Mouse (Mus musculus): ENCODE results near the gene Ugt1a8. TPM values are rescaled to one million over a fixed set of nuclear protein-coding genes. Genes with fewer than 3 reads are reported as not detected.

Ugt1a8 gene
- total and polyA plus RNA-seq, 3 experiments: not detected

DNA sequence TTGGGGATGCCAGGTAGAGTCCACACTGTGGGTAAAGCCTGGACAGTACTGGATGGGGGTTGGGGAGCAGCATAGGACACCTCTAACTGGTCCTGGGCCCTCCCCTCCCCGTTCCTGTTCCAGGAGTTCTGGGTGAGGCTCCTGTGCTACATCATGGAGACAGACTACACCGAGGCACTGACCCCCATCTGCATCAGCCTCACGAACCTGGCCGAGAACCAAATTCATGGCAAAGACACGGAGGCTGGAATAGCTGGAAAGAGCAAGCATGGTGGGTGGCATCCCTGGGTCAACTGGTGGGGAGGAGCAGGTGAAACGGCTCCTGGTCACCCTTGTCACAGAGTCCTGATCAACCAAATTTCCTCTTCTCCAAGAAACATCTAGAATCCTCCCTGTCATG is 151.2 kb downstream of the Ugt1a8 start:
- Histone ChIP-seq H3K4me3 (ENCODE audit: control insufficient read depth in 1 of 2, insufficient read depth in 1 of 2, low read depth in 2 of 2, low read length in 2 of 2) (no peak overlapping the region), H3K9me3 (replicated peaks; ENCODE audit: insufficient read depth, low read length) (no peaks in the 10 kb centered on the region), H3K79me2 (ENCODE audit: control insufficient read depth, insufficient read depth, low read length, poor library complexity) (no peaks in the 10 kb centered on the region), H3K36me3 (ENCODE audit: control insufficient read depth in 1 of 2, insufficient read depth in 2 of 2, low read length in 2 of 2) (no peaks in the 10 kb centered on the region), H3K27me3 (ENCODE audit: control insufficient read depth in 1 of 2, insufficient read depth in 2 of 2, low read length in 2 of 2) (no peaks in the 10 kb centered on the region), H3K27ac (ENCODE audit: control insufficient read depth, low read depth, low read length) (no peak overlapping the region), H3K9ac (ENCODE audit: control insufficient read depth, low read depth, low read length, poor library complexity, severe bottlenecking) (no peak overlapping the region), H3K4me1 (ENCODE audit: control insufficient read depth in 1 of 2, insufficient read depth in 2 of 2, low read length in 2 of 2) (no peaks in the 10 kb centered on the region)
- DNase-seq (ENCODE audit: low read depth, low spot score): no peak
- TF ChIP-seq UBTF (IDR thresholded peaks at IDR 0.05; ENCODE audit: borderline replicate concordance, insufficient read depth, low read depth, low read length) (no peak), ZC3H11A (IDR thresholded peaks at IDR 0.05; ENCODE audit: low read depth, low read length) (no peak), KAT2A (conservative IDR thresholded peaks at IDR 0.05; ENCODE audit: low read depth, low read length) (no peak), POLR2AphosphoS5 (IDR thresholded peaks at IDR 0.05; ENCODE audit: borderline replicate concordance, low read depth, low read length) (no peak), ETS1 (IDR thresholded peaks at IDR 0.05; ENCODE audit: low read depth, low read length) (no peak), MXI1 (IDR thresholded peaks at IDR 0.05; ENCODE audit: low read depth, low read length) (no peak), SMC3 (IDR thresholded peaks at IDR 0.05; ENCODE audit: low read depth, low read length) (no peak), NELFE (IDR thresholded peaks at IDR 0.05; ENCODE audit: low read depth, low read length) (no peak), TAL1 (IDR thresholded peaks at IDR 0.05; ENCODE audit: low read length) (no peak; the same call in 1 of the 2 replicates), ZMIZ1 (IDR thresholded peaks at IDR 0.05; ENCODE audit: low read depth, low read length) (no peak), BHLHE40 (IDR thresholded peaks at IDR 0.05; ENCODE audit: borderline replicate concordance, low read depth, low read length) (no peak), TCF12 (IDR thresholded peaks at IDR 0.05; ENCODE audit: low read depth, low read length) (no peak), MAX (IDR thresholded peaks at IDR 0.05; ENCODE audit: low read length) (no peak)

DNA sequence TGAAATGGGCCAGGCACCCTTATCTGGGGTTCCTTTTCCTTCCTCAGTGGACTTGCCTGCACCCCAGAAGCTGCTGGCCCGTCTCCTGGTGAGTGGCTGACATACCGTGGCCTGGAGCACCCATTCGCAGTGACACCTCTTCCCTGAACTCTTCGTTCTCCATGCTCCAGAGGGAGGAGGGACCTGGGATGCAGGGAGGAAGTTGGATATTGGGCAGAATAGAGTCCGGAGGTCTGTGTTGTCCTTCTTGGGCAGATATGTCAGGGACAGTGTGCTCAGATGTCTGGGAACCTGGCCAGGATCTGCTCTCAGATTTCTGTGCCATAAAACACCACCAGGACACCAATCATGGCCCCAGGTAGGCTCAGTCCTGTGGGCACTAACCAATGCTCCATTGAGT is 152.5 kb downstream of the Ugt1a8 start:
- no peaks in the 10 kb centered on the region for H3K4me1 ChIP-seq (ENCODE audit: control insufficient read depth in 1 of 2, insufficient read depth in 2 of 2, low read length in 2 of 2)
- DNase-seq (ENCODE audit: low read depth, low spot score): no peak
- H3K79me2 ChIP-seq (ENCODE audit: control insufficient read depth, insufficient read depth, low read length, poor library complexity): no peaks in the 10 kb centered on the region
- no peak overlapping the region for H3K9ac ChIP-seq (ENCODE audit: control insufficient read depth, low read depth, low read length, poor library complexity, severe bottlenecking)
- no peak overlapping the region for H3K27ac ChIP-seq (ENCODE audit: control insufficient read depth, low read depth, low read length)
- H3K27me3 ChIP-seq (ENCODE audit: control insufficient read depth in 1 of 2, insufficient read depth in 2 of 2, low read length in 2 of 2): no peaks in the 10 kb centered on the region
- no peaks in the 10 kb centered on the region for H3K9me3 ChIP-seq (replicated peaks; ENCODE audit: insufficient read depth, low read length)
- H3K4me3 ChIP-seq (ENCODE audit: control insufficient read depth in 1 of 2, insufficient read depth in 1 of 2, low read depth in 2 of 2, low read length in 2 of 2): no peak overlapping the region
- H3K36me3 ChIP-seq (ENCODE audit: control insufficient read depth in 1 of 2, insufficient read depth in 2 of 2, low read length in 2 of 2): no peaks in the 10 kb centered on the region
- no peak for TF ChIP-seq ZC3H11A (IDR thresholded peaks at IDR 0.05; ENCODE audit: low read depth, low read length)
- TF ChIP-seq CHD1 (IDR thresholded peaks at IDR 0.05; ENCODE audit: low read depth, low read length): no peak
- no peak for TF ChIP-seq MYC (IDR thresholded peaks at IDR 0.05; ENCODE audit: low read depth, low read length)

DNA sequence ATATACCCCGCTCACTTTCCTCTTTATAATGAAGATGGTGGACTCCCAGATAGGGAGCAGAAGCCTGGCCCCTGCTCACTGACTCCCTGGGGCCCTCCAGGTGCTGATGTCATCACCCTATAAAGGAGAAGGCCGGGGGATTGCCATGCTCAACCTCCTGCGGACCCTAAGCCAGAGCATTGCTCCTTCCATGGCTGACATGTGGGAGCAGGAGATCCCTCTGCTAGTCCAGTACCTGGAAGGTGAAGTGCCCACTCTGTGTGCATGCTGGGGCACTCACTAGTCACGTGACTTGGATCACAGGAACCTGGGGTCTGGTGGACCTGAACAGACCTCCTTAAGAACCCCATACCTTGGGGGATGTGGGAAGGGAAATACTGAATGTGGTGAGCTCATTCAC is 153.0 kb downstream of the Ugt1a8 start:
- DNase-seq (ENCODE audit: low read depth, low spot score): no peak
- Histone ChIP-seq H3K4me1 (ENCODE audit: control insufficient read depth in 1 of 2, insufficient read depth in 2 of 2, low read length in 2 of 2) (no peaks in the 10 kb centered on the region), H3K27ac (ENCODE audit: control insufficient read depth, low read depth, low read length) (no peak overlapping the region), H3K9ac (ENCODE audit: control insufficient read depth, low read depth, low read length, poor library complexity, severe bottlenecking) (no peak overlapping the region), H3K4me3 (ENCODE audit: control insufficient read depth in 1 of 2, insufficient read depth in 1 of 2, low read depth in 2 of 2, low read length in 2 of 2) (no peak overlapping the region), H3K27me3 (ENCODE audit: control insufficient read depth in 1 of 2, insufficient read depth in 2 of 2, low read length in 2 of 2) (no peaks in the 10 kb centered on the region), H3K79me2 (ENCODE audit: control insufficient read depth, insufficient read depth, low read length, poor library complexity) (no peaks in the 10 kb centered on the region), H3K9me3 (replicated peaks; ENCODE audit: insufficient read depth, low read length) (no peaks in the 10 kb centered on the region), H3K36me3 (ENCODE audit: control insufficient read depth in 1 of 2, insufficient read depth in 2 of 2, low read length in 2 of 2) (no peaks in the 10 kb centered on the region)
- no peak for TF ChIP-seq MAX (IDR thresholded peaks at IDR 0.05; ENCODE audit: low read length)
- TF ChIP-seq MAFK (IDR thresholded peaks at IDR 0.05; ENCODE audit: borderline replicate concordance, low read depth, low read length): no peak
- 0 out of 2 replicates have a peak, but pooled peaks have one; percentile 27 for TF ChIP-seq USF1 (IDR thresholded peaks at IDR 0.05; ENCODE audit: low read depth, low read length)
- no peak for TF ChIP-seq ZC3H11A (IDR thresholded peaks at IDR 0.05; ENCODE audit: low read depth, low read length)

All from MEL (cell line).